In the genomic region with DNA sequence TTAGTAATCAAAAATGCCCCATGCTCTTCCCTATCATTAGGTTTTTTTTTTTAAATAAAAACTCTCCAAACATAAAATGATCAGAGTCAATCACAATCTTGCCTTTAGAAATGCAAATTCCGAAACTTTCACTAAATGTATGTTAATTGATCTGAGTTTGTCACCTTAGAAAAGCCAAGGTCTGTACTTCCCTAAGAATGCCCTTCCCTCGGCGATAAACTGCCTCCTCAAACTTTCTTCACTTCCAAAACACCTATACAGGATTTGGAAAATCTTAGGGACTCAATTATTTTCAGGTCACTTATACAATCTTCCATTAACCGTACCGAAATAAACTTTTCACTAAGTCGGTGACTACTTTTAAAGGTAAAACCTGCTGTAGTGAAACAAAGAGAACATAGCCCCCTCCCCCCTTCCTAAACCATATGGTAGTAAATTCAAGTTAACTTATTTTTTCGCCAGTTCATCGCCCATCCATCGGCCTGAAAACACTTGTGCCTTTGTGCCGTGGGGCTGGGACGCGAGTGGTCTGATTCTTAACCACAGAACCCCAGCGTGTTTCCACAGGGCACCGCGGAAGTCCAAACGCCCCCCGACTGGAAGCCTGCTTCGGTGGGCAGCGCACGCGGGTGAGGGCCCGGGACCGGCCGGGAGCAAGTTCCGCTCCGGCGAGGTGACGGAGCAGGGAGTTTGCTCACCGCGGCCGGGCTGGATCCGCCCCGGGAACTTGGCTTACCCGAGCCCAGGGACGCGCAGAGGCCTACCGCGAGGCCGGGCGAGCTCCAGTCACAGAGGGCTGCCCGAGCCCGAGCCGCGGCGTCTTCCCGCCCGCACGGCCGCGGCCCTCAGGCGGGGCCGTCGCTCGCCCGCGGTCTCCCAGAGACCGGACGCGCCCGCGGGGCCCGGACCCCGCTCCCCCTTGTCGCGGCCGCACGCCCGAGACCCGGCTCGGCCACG, we compare ENCODE assay signal across 8 mouse cellular contexts. TPM values are rescaled to one million over a fixed set of nuclear protein-coding genes. Genes with fewer than 3 reads are reported as not detected.
DNase-seq lines count a peak whose midpoint lies in the region; ATAC-seq and TF ChIP-seq lines count a peak whose summit lies in the region.

No protein-coding gene starts in this region.

- no peaks in the 10 kb centered on the region for H3K9me3 ChIP-seq in heart, embryonic 14.5 days (ENCODE audit: control insufficient read depth, low read length)
- H3K9me3 ChIP-seq in kidney, postnatal 0 days (replicated peaks; ENCODE audit: low read length): no peaks in the 10 kb centered on the region
- H3K9me3 ChIP-seq in neural tube, embryonic 14.5 days (ENCODE audit: control insufficient read depth, low read length): no peaks in the 10 kb centered on the region

- peaks cover 25% of the 10 kb centered on the region for H3K4me1 ChIP-seq in bone marrow macrophage, adult 2 months (ENCODE audit: control insufficient read depth, insufficient read depth, low read length)
- H3K4me1 ChIP-seq in embryonic fibroblast, embryonic 13.5 days (ENCODE audit: control insufficient read depth, insufficient read depth, low read length): peaks cover 9% of the 10 kb centered on the region
- H3K4me1 ChIP-seq in heart, embryonic 14.5 days (ENCODE audit: control insufficient read depth in 2 of 2, insufficient read depth in 2 of 2, low read length in 2 of 2): peaks cover 16 to 53% of the 10 kb centered on the region in 2 experiments
- H3K4me1 ChIP-seq in kidney, postnatal 0 days (replicated peaks; ENCODE audit: insufficient read depth, low read length): no peaks in the 10 kb centered on the region
- peaks cover 11% of the 10 kb centered on the region; the same call in 1 of the 2 replicates for H3K4me1 ChIP-seq in neural tube, embryonic 14.5 days (ENCODE audit: control insufficient read depth, insufficient read depth, low read length)

- H3K27ac ChIP-seq in bone marrow macrophage, adult 2 months (ENCODE audit: insufficient read depth, low read depth, low read length): peak overlapping the region; percentile 86
- H3K27ac ChIP-seq in embryonic fibroblast, embryonic 13.5 days (ENCODE audit: insufficient read depth, low read length): peak overlapping the region; percentile 10
- H3K27ac ChIP-seq in heart, embryonic 14.5 days (replicated peaks in 1 of 2; ENCODE audit: control insufficient read depth in 1 of 2, insufficient read depth in 1 of 2, low read depth in 2 of 2, low read length in 2 of 2): peak overlapping the region; percentile 95 to 99
- H3K27ac ChIP-seq in kidney, postnatal 0 days: peak overlapping the region; percentile 99
- peak overlapping the region; percentile 97 for H3K27ac ChIP-seq in neural tube, embryonic 14.5 days (ENCODE audit: low read depth, low read length)

- H3K9ac ChIP-seq in heart, embryonic 14.5 days (ENCODE audit: low read length): peak overlapping the region; percentile 100
- H3K9ac ChIP-seq in kidney, postnatal 0 days (ENCODE audit: low read depth, low read length): peak overlapping the region; percentile 99
- peak overlapping the region; percentile 98 for H3K9ac ChIP-seq in neural tube, embryonic 14.5 days (replicated peaks; ENCODE audit: low read depth, low read length)

- H3K4me2 ChIP-seq in heart, embryonic 14.5 days (ENCODE audit: low read length): peak overlapping the region; percentile 89
- H3K4me2 ChIP-seq in kidney, postnatal 0 days (ENCODE audit: low read length): peak overlapping the region; percentile 86
- peak overlapping the region; percentile 62 for H3K4me2 ChIP-seq in neural tube, embryonic 14.5 days (ENCODE audit: low read depth, low read length)

- DNase-seq in CD4-positive helper T cell, adult 2 months (ENCODE audit: low read depth, low spot score): peak; percentile 70
- DNase-seq in kidney, postnatal 0 days (ENCODE audit: low spot score): peak; percentile 58
- peak; percentile 58 to 60 for DNase-seq in lung, adult 18-20 months
- DNase-seq in testis, postnatal 10 days (ENCODE audit: low spot score): peak; percentile 79

- TF ChIP-seq POLR2A in bone marrow macrophage, adult 2 months (IDR thresholded peaks at IDR 0.05; ENCODE audit: borderline replicate concordance, low read depth, low read length): no peak
- no peak for TF ChIP-seq POLR2A in embryonic fibroblast, embryonic 13.5 days (IDR thresholded peaks at IDR 0.05; ENCODE audit: low read depth, low read length)

- ATAC-seq in heart, embryonic 14.5 days (ENCODE audit: insufficient number of reproducible peaks, insufficient read depth, low FRiP score, low read depth): peak; percentile 37
- peak; percentile 37 for ATAC-seq in kidney, postnatal 0 days (replicated peaks; ENCODE audit: low FRiP score, low read depth)
- peak; percentile 50 for ATAC-seq in neural tube, embryonic 14.5 days (ENCODE audit: low read depth)

- peaks cover 9% of the 10 kb centered on the region; the same call in 1 of the 2 replicates for H3K36me3 ChIP-seq in heart, embryonic 14.5 days (ENCODE audit: control insufficient read depth, insufficient read depth, low read length)
- H3K36me3 ChIP-seq in kidney, postnatal 0 days (ENCODE audit: insufficient read depth, low read length): no peaks in the 10 kb centered on the region
- no peaks in the 10 kb centered on the region for H3K36me3 ChIP-seq in neural tube, embryonic 14.5 days (ENCODE audit: control insufficient read depth, insufficient read depth, low read length)

- H3K4me3 ChIP-seq in bone marrow macrophage, adult 2 months (ENCODE audit: insufficient read depth, low read length): peak overlapping the region; percentile 74
- peak overlapping the region; percentile 80 for H3K4me3 ChIP-seq in embryonic fibroblast, embryonic 13.5 days (ENCODE audit: insufficient read depth, low read length)
- H3K4me3 ChIP-seq in heart, embryonic 14.5 days (ENCODE audit: control insufficient read depth in 1 of 2, insufficient read depth in 1 of 2, low read depth in 1 of 2, low read length in 2 of 2): peak overlapping the region; percentile 99
- peak overlapping the region; percentile 91 for H3K4me3 ChIP-seq in kidney, postnatal 0 days (replicated peaks; ENCODE audit: low read depth, low read length)
- H3K4me3 ChIP-seq in neural tube, embryonic 14.5 days (ENCODE audit: low read depth, low read length): peak overlapping the region; percentile 96

- no peaks in the 10 kb centered on the region for H3K27me3 ChIP-seq in heart, embryonic 14.5 days (ENCODE audit: control insufficient read depth, insufficient read depth, low read length)
- H3K27me3 ChIP-seq in kidney, postnatal 0 days (ENCODE audit: insufficient read depth, low read length): no peaks in the 10 kb centered on the region
- H3K27me3 ChIP-seq in neural tube, embryonic 14.5 days (ENCODE audit: control insufficient read depth, insufficient read depth, low read length): no peaks in the 10 kb centered on the region; the same call in 1 of the 2 replicates

- TF ChIP-seq CTCF in bone marrow macrophage, adult 2 months (IDR thresholded peaks at IDR 0.05; ENCODE audit: low read depth, low read length): no peak
- no peak for TF ChIP-seq CTCF in embryonic fibroblast, embryonic 13.5 days (IDR thresholded peaks at IDR 0.05; ENCODE audit: borderline replicate concordance, insufficient read depth, low read length)
- no peak for TF ChIP-seq CTCF in kidney, postnatal 0 days (IDR thresholded peaks at IDR 0.05; ENCODE audit: low read depth)

- under 1% methylated on average over 66 of the region's 71 CpGs for WGBS in heart, embryonic 14.5 days
- under 1% methylated on average over 60 of the region's 71 CpGs for WGBS in kidney, postnatal 0 days
- WGBS in neural tube, embryonic 14.5 days: 1% methylated on average over 48 of the region's 71 CpGs

RNA-seq across cellular contexts. Expression of a gene that starts 1.3 kb away (rescaled TPM):
- 73.8 and 76.3 TPM in 2 replicates for polyA plus RNA-seq in bone marrow macrophage, adult 2 months (2012; ENCODE audit: insufficient read depth, insufficient read length, missing spikeins)
- polyA plus RNA-seq in embryonic fibroblast, embryonic 13.5 days (2011; ENCODE audit: insufficient read length, low read depth, missing spikeins): 132 and 150 TPM in 2 replicates
- 60.8 and 62.5 TPM in 2 replicates for polyA plus RNA-seq in heart, embryonic 14.5 days (2014; fragmentation: Nextera tagmentation; extraction: Ambion mirVana)
- polyA plus RNA-seq in kidney, postnatal 0 days (2015; fragmentation: Nextera tagmentation; extraction: Ambion mirVana): 53.6 and 57.7 TPM in 2 replicates
- polyA plus RNA-seq in neural tube, embryonic 14.5 days (2014; fragmentation: Nextera tagmentation; extraction: Ambion mirVana): 36.3 and 37.1 TPM in 2 replicates

Comparison
In these comparisons a context has a peak if more than half of its experiments do, and no peak if none do; other contexts are left out.
1. Peak in every context shown above with its lines: DNase-seq, ATAC-seq, H3K4me3 ChIP-seq and H3K27ac ChIP-seq.
2. H3K27ac ChIP-seq: peak in every context shown above with its lines; median percentile 99 in kidney, postnatal 0 days; 97 in heart, embryonic 14.5 days; 97 in neural tube, embryonic 14.5 days; 86 in bone marrow macrophage, adult 2 months; 10 in embryonic fibroblast, embryonic 13.5 days.